Mouse (Mus musculus): Measurements from ENCODE around the gene Morn4. TPM values are rescaled to one million over a fixed set of nuclear protein-coding genes. Genes with fewer than 3 reads are reported as not detected.

Gene Morn4
- polyA plus RNA-seq, 1 experiment, result 1.1 TPM

DNA sequence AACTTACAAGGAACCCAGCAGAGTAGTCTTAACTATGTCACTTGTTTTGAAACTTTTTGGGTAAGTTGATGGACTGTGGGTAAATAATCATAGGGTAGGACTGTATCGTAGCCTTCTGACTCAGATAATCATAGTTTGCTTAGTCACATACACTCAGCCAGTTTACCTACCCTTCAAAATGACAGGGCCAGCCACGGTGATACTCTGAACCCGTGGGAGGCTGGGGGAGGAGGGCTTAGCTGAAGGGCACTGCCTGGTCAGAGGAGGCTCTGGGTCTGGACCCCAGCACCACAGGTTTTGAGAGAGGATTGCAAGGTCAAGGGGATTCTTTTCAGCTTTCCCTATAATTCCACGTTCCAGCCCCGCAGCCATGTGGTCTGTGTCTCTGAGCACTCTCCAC lies 32.4 kb upstream of the Morn4 start:
- 97% methylated on average over 5 of the region's 5 CpGs for WGBS

DNA sequence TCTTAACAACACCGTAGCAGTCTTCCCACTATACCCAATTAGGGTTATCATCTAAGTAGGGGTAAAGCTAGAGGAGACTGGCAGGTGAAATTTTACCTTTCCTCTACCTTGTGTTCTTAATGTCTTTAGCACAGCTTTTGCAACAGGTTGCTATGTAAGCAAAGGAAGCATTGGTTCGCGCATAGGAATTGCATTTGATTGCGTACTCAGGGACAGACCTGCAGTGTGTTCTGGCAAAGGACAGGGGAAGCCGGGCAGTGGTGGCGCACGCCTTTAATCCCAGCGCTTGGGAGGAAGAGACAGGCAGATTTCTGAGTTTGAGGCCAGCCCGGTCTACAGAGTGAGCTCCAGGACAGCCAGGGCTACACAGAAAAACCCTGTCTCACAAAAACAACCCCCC lies 32.0 kb upstream of the Morn4 start:
- H3K4me1 ChIP-seq (replicated peaks; ENCODE audit: control insufficient read depth, insufficient read depth, low read length), result no peaks in the 10 kb centered on the region
- WGBS, result over 99% methylated on average over 9 of the region's 9 CpGs
- peaks cover 22% of the 10 kb centered on the region for H3K36me3 ChIP-seq (ENCODE audit: control insufficient read depth, insufficient read depth, low read length)
- TF ChIP-seq POLR2A (IDR thresholded peaks at IDR 0.05; ENCODE audit: control insufficient read depth, extremely low read depth, insufficient read depth, low read length, poor library complexity) (no peak), CTCF (IDR thresholded peaks at IDR 0.05; ENCODE audit: borderline replicate concordance, control insufficient read depth, extremely low read depth, insufficient read depth, low read length, poor library complexity) (no peak)
- DNase-seq, result no peak
- no peaks in the 10 kb centered on the region for H3K27me3 ChIP-seq (ENCODE audit: control insufficient read depth, insufficient read depth, low read length)
- no peak overlapping the region for H3K4me3 ChIP-seq (ENCODE audit: control insufficient read depth, insufficient read depth, low read length)
- no peak overlapping the region for H3K27ac ChIP-seq (ENCODE audit: control insufficient read depth, insufficient read depth, low read length)

More for the DNA sequence above, 32.4 kb upstream of the Morn4 start:
- DNase-seq, result no peak
- no peak overlapping the region for H3K27ac ChIP-seq (ENCODE audit: control insufficient read depth, insufficient read depth, low read length)
- TF ChIP-seq CTCF (IDR thresholded peaks at IDR 0.05; ENCODE audit: borderline replicate concordance, control insufficient read depth, extremely low read depth, insufficient read depth, low read length, poor library complexity) (no peak), POLR2A (IDR thresholded peaks at IDR 0.05; ENCODE audit: control insufficient read depth, extremely low read depth, insufficient read depth, low read length, poor library complexity) (no peak)
- H3K4me1 ChIP-seq (replicated peaks; ENCODE audit: control insufficient read depth, insufficient read depth, low read length), result no peaks in the 10 kb centered on the region
- peaks cover 18% of the 10 kb centered on the region for H3K36me3 ChIP-seq (ENCODE audit: control insufficient read depth, insufficient read depth, low read length)
- no peaks in the 10 kb centered on the region for H3K27me3 ChIP-seq (ENCODE audit: control insufficient read depth, insufficient read depth, low read length)
- no peak overlapping the region for H3K4me3 ChIP-seq (ENCODE audit: control insufficient read depth, insufficient read depth, low read length)

DNA sequence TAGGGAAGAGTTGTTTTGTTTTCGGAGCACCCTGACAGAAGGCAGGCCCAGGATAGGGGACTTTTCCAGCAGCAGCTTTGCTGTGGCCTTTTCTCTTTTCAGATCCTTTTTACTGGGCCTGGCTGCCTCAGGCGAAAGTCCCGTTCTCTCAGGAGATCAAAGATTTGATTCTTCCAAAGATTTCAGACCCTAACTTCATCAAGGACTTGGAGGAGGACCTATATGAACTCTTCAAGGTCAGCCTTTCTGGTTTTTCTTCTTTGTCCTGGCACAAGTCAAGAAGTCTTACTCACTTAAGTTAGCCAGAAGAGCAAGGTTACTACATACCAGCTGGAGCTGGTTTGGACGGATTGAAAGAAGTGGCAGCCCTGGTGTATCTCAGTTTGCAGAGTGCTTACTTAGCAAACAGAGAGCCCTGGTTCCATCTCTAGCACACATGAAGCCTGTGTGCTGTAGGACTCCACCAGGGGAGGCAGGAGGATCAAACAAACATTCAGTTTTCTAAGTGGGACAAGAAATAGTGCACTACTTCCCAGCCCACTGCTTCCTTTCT lies 29.7 kb upstream of the Morn4 start:
- TF ChIP-seq CTCF (IDR thresholded peaks at IDR 0.05; ENCODE audit: borderline replicate concordance, control insufficient read depth, extremely low read depth, insufficient read depth, low read length, poor library complexity), result no peak
- no peak for TF ChIP-seq POLR2A (IDR thresholded peaks at IDR 0.05; ENCODE audit: control insufficient read depth, extremely low read depth, insufficient read depth, low read length, poor library complexity)
- Histone ChIP-seq H3K27me3 (ENCODE audit: control insufficient read depth, insufficient read depth, low read length) (no peaks in the 10 kb centered on the region), H3K36me3 (ENCODE audit: control insufficient read depth, insufficient read depth, low read length) (peaks cover 20% of the 10 kb centered on the region), H3K4me3 (ENCODE audit: control insufficient read depth, insufficient read depth, low read length) (no peak overlapping the region), H3K27ac (ENCODE audit: control insufficient read depth, insufficient read depth, low read length) (no peak overlapping the region), H3K4me1 (replicated peaks; ENCODE audit: control insufficient read depth, insufficient read depth, low read length) (no peaks in the 10 kb centered on the region)
- DNase-seq, result no peak
- 96% methylated on average over 4 of the region's 4 CpGs for WGBS

DNA sequence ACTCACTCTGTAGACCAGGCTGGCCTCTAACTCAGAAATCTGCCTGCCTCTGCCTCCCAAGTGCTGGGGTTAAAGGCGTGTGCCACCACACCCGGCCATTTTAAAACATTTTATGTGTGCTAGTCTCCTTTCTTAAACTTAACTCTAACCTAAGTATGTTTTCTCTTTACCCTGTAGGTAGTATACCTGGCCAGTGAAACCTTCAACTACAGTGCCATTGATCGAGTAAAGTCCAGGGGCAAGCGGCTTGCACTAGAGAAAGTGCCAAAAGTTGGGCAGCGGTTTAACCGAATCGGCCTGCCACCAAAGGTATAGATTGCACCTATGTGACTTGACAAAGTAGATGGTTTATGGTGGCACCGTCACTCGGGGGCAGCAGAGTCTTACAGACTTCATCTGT lies 18.5 kb upstream of the Morn4 start:
- Histone ChIP-seq H3K36me3 (ENCODE audit: control insufficient read depth, insufficient read depth, low read length) (peaks cover 16% of the 10 kb centered on the region), H3K4me3 (ENCODE audit: control insufficient read depth, insufficient read depth, low read length) (no peak overlapping the region), H3K4me1 (replicated peaks; ENCODE audit: control insufficient read depth, insufficient read depth, low read length) (no peaks in the 10 kb centered on the region), H3K27ac (ENCODE audit: control insufficient read depth, insufficient read depth, low read length) (no peak overlapping the region), H3K27me3 (ENCODE audit: control insufficient read depth, insufficient read depth, low read length) (no peaks in the 10 kb centered on the region)
- no peak for DNase-seq
- WGBS, result 96% methylated on average over 9 of the region's 9 CpGs
- TF ChIP-seq CTCF (IDR thresholded peaks at IDR 0.05; ENCODE audit: borderline replicate concordance, control insufficient read depth, extremely low read depth, insufficient read depth, low read length, poor library complexity), result no peak
- no peak for TF ChIP-seq POLR2A (IDR thresholded peaks at IDR 0.05; ENCODE audit: control insufficient read depth, extremely low read depth, insufficient read depth, low read length, poor library complexity)

DNA sequence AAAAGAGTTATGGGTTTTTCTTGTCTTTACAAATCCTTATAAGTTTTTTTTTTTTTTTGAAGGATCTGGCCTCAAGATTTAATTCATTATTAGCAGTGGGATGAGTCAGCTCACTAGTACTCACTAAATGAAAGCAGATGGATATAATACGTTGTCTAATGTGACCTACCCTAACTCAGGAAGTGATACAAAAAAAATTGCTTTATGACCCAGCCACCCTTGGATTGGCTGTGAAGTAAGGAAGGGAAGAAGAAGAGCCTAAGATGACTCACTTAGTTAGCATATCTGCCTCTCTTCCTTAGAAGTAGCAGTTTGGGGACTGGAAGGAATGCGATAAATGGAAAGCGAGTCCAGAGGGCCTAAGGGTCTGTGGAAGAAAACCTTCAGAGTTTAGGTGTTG lies 13.2 kb upstream of the Morn4 start:
- Histone ChIP-seq H3K27ac (ENCODE audit: control insufficient read depth, insufficient read depth, low read length) (no peak overlapping the region), H3K4me3 (ENCODE audit: control insufficient read depth, insufficient read depth, low read length) (no peak overlapping the region), H3K4me1 (replicated peaks; ENCODE audit: control insufficient read depth, insufficient read depth, low read length) (no peaks in the 10 kb centered on the region), H3K27me3 (ENCODE audit: control insufficient read depth, insufficient read depth, low read length) (no peaks in the 10 kb centered on the region), H3K36me3 (ENCODE audit: control insufficient read depth, insufficient read depth, low read length) (peaks cover 7% of the 10 kb centered on the region; the same call in 1 of the 2 replicates)
- TF ChIP-seq CTCF (IDR thresholded peaks at IDR 0.05; ENCODE audit: borderline replicate concordance, control insufficient read depth, extremely low read depth, insufficient read depth, low read length, poor library complexity) (no peak), POLR2A (IDR thresholded peaks at IDR 0.05; ENCODE audit: control insufficient read depth, extremely low read depth, insufficient read depth, low read length, poor library complexity) (no peak)
- no peak for DNase-seq
- WGBS, result 91% methylated on average over 3 of the region's 3 CpGs

DNA sequence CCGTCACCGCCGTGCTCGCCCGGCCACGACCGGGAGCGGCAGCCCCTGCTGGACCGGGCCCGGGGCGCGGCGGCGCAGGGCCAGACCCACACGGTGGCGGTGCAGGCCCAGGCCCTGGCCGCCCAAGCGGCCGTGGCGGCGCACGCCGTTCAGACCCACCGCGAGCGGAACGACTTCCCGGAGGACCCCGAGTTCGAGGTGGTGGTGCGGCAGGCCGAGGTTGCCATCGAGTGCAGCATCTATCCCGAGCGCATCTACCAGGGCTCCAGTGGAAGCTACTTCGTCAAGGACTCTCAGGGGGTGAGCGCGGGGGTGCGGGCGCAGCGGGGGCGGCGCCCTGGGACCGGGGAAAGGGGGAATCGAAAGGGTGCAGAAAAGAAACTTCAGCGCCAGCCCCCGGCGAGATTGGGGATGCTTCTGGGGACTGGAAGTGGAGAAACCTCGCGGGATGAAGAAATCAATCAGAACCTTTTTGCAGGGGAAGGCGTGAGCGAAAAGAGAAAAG lies 4.5 kb upstream of the Morn4 start:
- H3K27ac ChIP-seq (ENCODE audit: control insufficient read depth, insufficient read depth, low read length), result no peak overlapping the region
- peak overlapping the region; percentile 61 for H3K4me3 ChIP-seq (ENCODE audit: control insufficient read depth, insufficient read depth, low read length)
- peak; percentile 48 for DNase-seq
- no peaks in the 10 kb centered on the region for H3K36me3 ChIP-seq (ENCODE audit: control insufficient read depth, insufficient read depth, low read length)
- H3K4me1 ChIP-seq (replicated peaks; ENCODE audit: control insufficient read depth, insufficient read depth, low read length), result peaks cover 9% of the 10 kb centered on the region
- TF ChIP-seq CTCF (IDR thresholded peaks at IDR 0.05; ENCODE audit: borderline replicate concordance, control insufficient read depth, extremely low read depth, insufficient read depth, low read length, poor library complexity), result no peak
- no peak for TF ChIP-seq POLR2A (IDR thresholded peaks at IDR 0.05; ENCODE audit: control insufficient read depth, extremely low read depth, insufficient read depth, low read length, poor library complexity)
- H3K27me3 ChIP-seq (ENCODE audit: control insufficient read depth, insufficient read depth, low read length), result peaks cover 6% of the 10 kb centered on the region; the same call in 1 of the 2 replicates
- under 1% methylated on average over 52 of the region's 52 CpGs for WGBS
